ENCODE assay signal across 18 mouse cellular contexts in the genomic region with DNA sequence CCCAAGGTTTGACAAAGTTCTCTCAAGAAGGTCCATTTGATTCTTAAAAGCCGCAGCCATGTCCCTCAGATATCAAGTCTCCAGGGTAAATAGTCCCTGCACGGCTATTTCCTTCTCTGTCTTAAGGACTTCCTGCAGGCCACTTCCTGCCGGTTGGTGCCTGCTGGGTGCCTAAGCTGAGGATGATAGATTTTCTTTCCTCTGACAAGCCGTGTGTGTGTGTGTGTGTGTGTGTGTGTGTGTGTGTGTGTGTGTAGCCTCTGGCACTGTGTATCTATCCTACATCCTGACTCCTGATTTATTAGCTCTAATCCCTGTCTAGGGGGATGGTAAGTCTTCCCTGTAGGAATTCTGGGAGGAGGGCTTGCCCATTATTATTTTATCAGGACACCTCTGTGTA. TPM values are rescaled to one million over a fixed set of nuclear protein-coding genes. Genes with fewer than 3 reads are reported as not detected.
DNase-seq lines count a peak whose midpoint lies in the region; ATAC-seq and TF ChIP-seq lines count a peak whose summit lies in the region.
"Had no signal": no experiment of that assay in that cellular context is flagged by ENCODE, and none has a peak within 500 bp of the region (broad histone marks: within the 10 kb centered on the region; RNA-seq: fewer than 3 reads in every experiment).

No protein-coding gene starts in this region.

- WGBS in hindbrain, embryonic 10.5 days = 69% methylated on average over 4 of the region's 4 CpGs
- 50% methylated on average over 4 of the region's 4 CpGs for WGBS in hindbrain, embryonic 14.5 days
- 39% methylated on average over 4 of the region's 4 CpGs for WGBS in kidney, adult 2 months
- WGBS in kidney, embryonic 16.5 days = 25% methylated on average over 4 of the region's 4 CpGs
- 12% methylated on average over 4 of the region's 4 CpGs for WGBS in lung, embryonic 16.5 days
- 39% methylated on average over 4 of the region's 4 CpGs for WGBS in stomach, postnatal 0 days

- H3K9ac ChIP-seq in hindbrain, embryonic 14.5 days = no peak overlapping the region
- H3K9ac ChIP-seq in kidney, embryonic 16.5 days (replicated peaks; ENCODE audit: low read length) = 0 out of 2 replicates have a peak overlapping the region, but pooled peaks have one; percentile 14
- peak overlapping the region; percentile 2; the same call in 1 of the 2 replicates for H3K9ac ChIP-seq in lung, embryonic 16.5 days (ENCODE audit: low read length)
- no peak overlapping the region for H3K9ac ChIP-seq in stomach, postnatal 0 days (ENCODE audit: low read length)
- H3K9ac ChIP-seq: forebrain, embryonic 13.5 days; hindbrain, embryonic 12.5 days; limb, embryonic 12.5 days had no signal

- no peak for ATAC-seq in hindbrain, embryonic 14.5 days (ENCODE audit: low FRiP score)
- ATAC-seq in kidney, embryonic 16.5 days (ENCODE audit: low FRiP score, low TSS enrichment) = peak; percentile 46; the same call in 1 of the 2 replicates
- peak; percentile 60 for ATAC-seq in lung, embryonic 16.5 days (ENCODE audit: low read depth)
- ATAC-seq in stomach, postnatal 0 days (ENCODE audit: low FRiP score, low TSS enrichment) = no peak
- ATAC-seq: forebrain, embryonic 13.5 days; intestine, embryonic 16.5 days had no signal

- intact Hi-C loops in heart, postnatal 10 days (cut with DNase I) = no loop called here

- no peak for TF ChIP-seq CTCF in kidney, adult 2 months (conservative IDR thresholded peaks at IDR 0.05; ENCODE audit: insufficient read depth, insufficient read length, low read depth, low read length)
- TF ChIP-seq CTCF in stomach, postnatal 0 days (IDR thresholded peaks at IDR 0.05; ENCODE audit: low read depth) = no peak

- no peaks in the 10 kb centered on the region; the same call in 1 of the 2 replicates for H3K27me3 ChIP-seq in hindbrain, embryonic 10.5 days (ENCODE audit: insufficient read depth, poor library complexity, severe bottlenecking)
- no peaks in the 10 kb centered on the region for H3K27me3 ChIP-seq in hindbrain, embryonic 14.5 days (ENCODE audit: control insufficient read depth, insufficient read depth, low read length)
- H3K27me3 ChIP-seq in kidney, adult 2 months (replicated peaks; ENCODE audit: control insufficient read depth, insufficient read depth, low read length) = no peaks in the 10 kb centered on the region
- H3K27me3 ChIP-seq in kidney, embryonic 16.5 days (ENCODE audit: insufficient read depth, low read length) = no peaks in the 10 kb centered on the region
- no peaks in the 10 kb centered on the region for H3K27me3 ChIP-seq in lung, embryonic 16.5 days (ENCODE audit: control insufficient read depth, insufficient read depth, low read depth, low read length)
- no peaks in the 10 kb centered on the region for H3K27me3 ChIP-seq in stomach, postnatal 0 days (ENCODE audit: control insufficient read depth, insufficient read depth, low read length)
- H3K27me3 ChIP-seq: forebrain, embryonic 13.5 days; hindbrain, embryonic 12.5 days had no signal

- no peak for DNase-seq in hindbrain, embryonic 10.5 days (ENCODE audit: low spot score)
- no peak for DNase-seq in hindbrain, embryonic 14.5 days (ENCODE audit: low spot score)
- DNase-seq in kidney, adult 2 months = peak; percentile 66
- DNase-seq in stomach, postnatal 0 days (ENCODE audit: low spot score) = no peak
- DNase-seq in frontal cortex, postnatal 10 days (ENCODE audit: low spot score in 2 of 2) = no peak
- DNase-seq in heart, postnatal 10 days = no peak
- DNase-seq: adrenal gland, postnatal 25 days; cerebellum, adult 8-10 months; right cerebral cortex, postnatal 14 days had no signal

- H3K4me1 ChIP-seq in hindbrain, embryonic 10.5 days (replicated peaks) = peaks cover 20% of the 10 kb centered on the region; the same call in 1 of the 2 replicates
- H3K4me1 ChIP-seq in hindbrain, embryonic 14.5 days (replicated peaks; ENCODE audit: control insufficient read depth, insufficient read depth, low read length) = no peaks in the 10 kb centered on the region
- no peaks in the 10 kb centered on the region for H3K4me1 ChIP-seq in kidney, adult 2 months (ENCODE audit: control insufficient read depth, insufficient read depth, low read length)
- peaks cover 11% of the 10 kb centered on the region; the same call in 1 of the 2 replicates for H3K4me1 ChIP-seq in kidney, embryonic 16.5 days (ENCODE audit: insufficient read depth, low read length)
- peaks cover 5% of the 10 kb centered on the region for H3K4me1 ChIP-seq in lung, embryonic 16.5 days (replicated peaks; ENCODE audit: control insufficient read depth, insufficient read depth, low read length)
- H3K4me1 ChIP-seq in stomach, postnatal 0 days (replicated peaks; ENCODE audit: control insufficient read depth, insufficient read depth) = no peaks in the 10 kb centered on the region
- H3K4me1 ChIP-seq: forebrain, embryonic 13.5 days; hindbrain, embryonic 12.5 days had no signal

- no peak overlapping the region for H3K4me3 ChIP-seq in hindbrain, embryonic 10.5 days
- H3K4me3 ChIP-seq in hindbrain, embryonic 14.5 days (replicated peaks; ENCODE audit: low read length) = no peak overlapping the region
- no peak overlapping the region for H3K4me3 ChIP-seq in kidney, adult 2 months (ENCODE audit: insufficient read depth, low read depth, low read length)
- H3K4me3 ChIP-seq in kidney, embryonic 16.5 days (ENCODE audit: low read length) = no peak overlapping the region
- H3K4me3 ChIP-seq in lung, embryonic 16.5 days (ENCODE audit: low read length) = no peak overlapping the region
- H3K4me3 ChIP-seq in stomach, postnatal 0 days (ENCODE audit: low read depth, low read length) = no peak overlapping the region
- H3K4me3 ChIP-seq: forebrain, embryonic 13.5 days; hindbrain, embryonic 12.5 days; limb, embryonic 12.5 days had no signal

- TF ChIP-seq POLR2A in kidney, adult 2 months (IDR thresholded peaks at IDR 0.05; ENCODE audit: low read depth, low read length) = no peak

- no peak for TF ChIP-seq EP300 in stomach, postnatal 0 days (optimal IDR thresholded peaks at IDR 0.05)

- no peaks in the 10 kb centered on the region for H3K9me3 ChIP-seq in hindbrain, embryonic 10.5 days
- no peaks in the 10 kb centered on the region for H3K9me3 ChIP-seq in hindbrain, embryonic 14.5 days (ENCODE audit: control insufficient read depth, low read length)
- no peaks in the 10 kb centered on the region for H3K9me3 ChIP-seq in kidney, embryonic 16.5 days (ENCODE audit: low read length)
- no peaks in the 10 kb centered on the region for H3K9me3 ChIP-seq in lung, embryonic 16.5 days (ENCODE audit: control insufficient read depth, low read length)
- no peaks in the 10 kb centered on the region for H3K9me3 ChIP-seq in stomach, postnatal 0 days (ENCODE audit: control insufficient read depth, low read length)
- H3K9me3 ChIP-seq: forebrain, embryonic 13.5 days; hindbrain, embryonic 12.5 days; limb, embryonic 12.5 days had no signal

- 0 out of 2 replicates have a peak overlapping the region, but pooled peaks have one; percentile 12 for H3K27ac ChIP-seq in hindbrain, embryonic 10.5 days
- H3K27ac ChIP-seq in hindbrain, embryonic 14.5 days = no peak overlapping the region
- H3K27ac ChIP-seq in kidney, adult 2 months (ENCODE audit: insufficient read depth, low read depth, low read length) = no peak overlapping the region
- peak overlapping the region; percentile 82 for H3K27ac ChIP-seq in kidney, embryonic 16.5 days (ENCODE audit: low read length)
- H3K27ac ChIP-seq in lung, embryonic 16.5 days (ENCODE audit: low read length) = peak overlapping the region; percentile 54
- H3K27ac ChIP-seq in stomach, postnatal 0 days (replicated peaks) = no peak overlapping the region
- H3K27ac ChIP-seq: forebrain, embryonic 13.5 days; hindbrain, embryonic 12.5 days; limb, embryonic 12.5 days had no signal

- no peak overlapping the region for H3K4me2 ChIP-seq in hindbrain, embryonic 14.5 days (replicated peaks)
- no peak overlapping the region for H3K4me2 ChIP-seq in kidney, embryonic 16.5 days (replicated peaks; ENCODE audit: low read depth, low read length)
- peak overlapping the region; percentile 12; the same call in 1 of the 2 replicates for H3K4me2 ChIP-seq in lung, embryonic 16.5 days (ENCODE audit: low read depth, low read length)
- H3K4me2 ChIP-seq in stomach, postnatal 0 days (replicated peaks; ENCODE audit: low read depth) = no peak overlapping the region
- H3K4me2 ChIP-seq: forebrain, embryonic 13.5 days; hindbrain, embryonic 12.5 days; limb, embryonic 12.5 days had no signal

- no peaks in the 10 kb centered on the region for H3K36me3 ChIP-seq in hindbrain, embryonic 10.5 days
- H3K36me3 ChIP-seq in hindbrain, embryonic 14.5 days (replicated peaks; ENCODE audit: control insufficient read depth, insufficient read depth) = no peaks in the 10 kb centered on the region
- H3K36me3 ChIP-seq in kidney, adult 2 months (ENCODE audit: control insufficient read depth, insufficient read depth, low read length) = no peaks in the 10 kb centered on the region
- H3K36me3 ChIP-seq in kidney, embryonic 16.5 days (ENCODE audit: insufficient read depth, low read length) = no peaks in the 10 kb centered on the region
- no peaks in the 10 kb centered on the region for H3K36me3 ChIP-seq in lung, embryonic 16.5 days (ENCODE audit: control insufficient read depth, insufficient read depth, low read length)
- no peaks in the 10 kb centered on the region for H3K36me3 ChIP-seq in stomach, postnatal 0 days (ENCODE audit: control insufficient read depth, insufficient read depth, low read length)
- H3K36me3 ChIP-seq: hindbrain, embryonic 12.5 days; limb, embryonic 12.5 days had no signal

RNA-seq across cellular contexts. Expression of a gene that starts 22.8 kb away (rescaled TPM):
- polyA plus RNA-seq in hindbrain, embryonic 10.5 days (2016; fragmentation: Nextera tagmentation; extraction: Ambion mirVana) = 0.09 TPM in 1 of 2 replicates, not detected in the other
- not detected in 2 replicates for polyA plus RNA-seq in hindbrain, embryonic 14.5 days (2014; fragmentation: Nextera tagmentation; extraction: Ambion mirVana)
- polyA plus RNA-seq in kidney, adult 2 months (2012; rRNA removed) = 303 and 362 TPM in 2 replicates
- 46.3 and 50.5 TPM in 2 replicates for polyA plus RNA-seq in kidney, embryonic 16.5 days (2015; fragmentation: Nextera tagmentation; extraction: Ambion mirVana)
- 2.6 and 4.1 TPM in 2 replicates for polyA plus RNA-seq in lung, embryonic 16.5 days (2015; fragmentation: Nextera tagmentation; extraction: Ambion mirVana)
- polyA plus RNA-seq in stomach, postnatal 0 days (2015; fragmentation: Nextera tagmentation; extraction: Ambion mirVana) = 28.9 and 29.1 TPM in 2 replicates
- total RNA-seq in heart, postnatal 10 days (2021) = not detected
- total RNA-seq: adrenal gland, postnatal 25 days; left cerebral cortex, adult 18-20 months; midbrain, postnatal 0 days had no signal
- polyA plus RNA-seq: limb, embryonic 12.5 days; neural tube, embryonic 11.5 days had no signal

Comparison
In these comparisons a context has a peak if more than half of its experiments do, and no peak if none do; other contexts are left out.
1. H3K27ac ChIP-seq: peak in hindbrain, embryonic 10.5 days (single experiment), kidney, embryonic 16.5 days (single experiment) and lung, embryonic 16.5 days (single experiment); none in hindbrain, embryonic 14.5 days (single experiment), kidney, adult 2 months (single experiment) and stomach, postnatal 0 days (single experiment).
2. ATAC-seq: peak in kidney, embryonic 16.5 days (single experiment) and lung, embryonic 16.5 days (single experiment); none in hindbrain, embryonic 14.5 days (single experiment) and stomach, postnatal 0 days (single experiment).
3. H3K9ac ChIP-seq: peak in kidney, embryonic 16.5 days (single experiment) and lung, embryonic 16.5 days (single experiment); none in hindbrain, embryonic 14.5 days (single experiment) and stomach, postnatal 0 days (single experiment).